Mouse (Mus musculus): ENCODE results near the gene Fam205a1. TPM values are rescaled to one million over a fixed set of nuclear protein-coding genes. Genes with fewer than 3 reads are reported as not detected.
"Not testable (repeated sequence)": the region's sequence is repeated elsewhere in the genome, so short reads cannot be mapped to it uniquely, and the experiment has no call there.

The Fam205a1 gene
- polyA plus RNA-seq (2017; shearing (Covaris generic)) = not detected

DNA sequence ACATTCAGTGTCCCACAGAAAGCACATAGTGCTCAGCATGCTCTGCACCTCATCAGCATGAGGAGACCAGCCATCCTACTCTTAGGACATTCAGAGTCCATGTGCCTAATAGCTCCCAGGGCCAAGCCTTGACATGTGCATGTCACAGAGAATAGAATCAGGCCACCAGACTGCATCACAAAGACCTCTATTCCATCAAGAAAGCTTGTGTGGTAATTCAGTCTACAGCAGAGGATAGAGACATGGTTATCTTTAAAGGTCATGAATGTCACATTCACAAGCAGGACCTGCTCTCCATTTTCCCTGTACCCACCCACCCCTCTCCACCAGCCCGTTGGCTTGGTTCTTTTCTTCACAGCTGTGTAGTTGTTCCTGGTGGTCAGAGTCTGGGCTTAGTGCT is at the start of gene Fam205a1:
Fam205a1 (minus strand) TSS at position 101 of the 400 bp plus-strand sequence.
- ATAC-seq = not testable (repeated sequence)

DNA sequence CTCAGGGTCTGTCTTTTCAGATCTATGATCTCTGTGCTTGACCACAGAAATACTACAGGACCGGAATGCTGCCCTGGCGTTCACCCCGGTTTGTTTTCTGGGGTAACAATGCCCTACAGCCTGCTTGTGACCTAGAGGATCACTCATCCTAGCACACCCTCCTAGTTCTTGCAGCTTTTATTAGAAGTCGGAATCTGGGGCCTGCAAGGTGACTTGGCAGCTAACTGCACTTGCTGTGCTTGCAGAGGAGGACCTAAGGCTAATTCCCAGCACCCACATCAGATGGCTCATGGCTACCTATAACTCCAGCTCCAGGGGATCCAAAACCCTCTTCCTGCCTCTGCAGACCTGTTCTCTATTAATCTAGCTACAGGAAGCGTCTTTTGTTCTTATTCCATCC is 49.0 kb upstream of the Fam205a1 start:
- ATAC-seq = no peak

DNA sequence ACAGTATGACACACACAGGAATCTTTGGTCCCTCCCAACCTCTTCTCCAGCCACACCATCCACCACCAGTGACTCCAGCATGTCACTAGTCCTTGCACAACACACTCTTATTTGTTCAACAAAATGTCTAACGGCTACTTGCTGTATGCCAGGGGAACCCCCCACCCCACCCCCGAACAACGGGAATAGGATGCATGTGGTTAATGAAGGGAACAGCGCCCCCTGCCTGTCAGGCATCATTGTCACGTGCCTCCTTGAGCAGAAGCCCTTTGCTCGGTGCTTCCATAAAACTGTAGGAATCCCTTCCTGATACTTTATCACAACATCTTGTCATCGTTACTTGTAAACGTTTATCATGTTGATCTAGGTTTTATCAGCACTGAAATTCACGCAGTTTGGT is 48.5 kb upstream of the Fam205a1 start:
- no peak for ATAC-seq

DNA sequence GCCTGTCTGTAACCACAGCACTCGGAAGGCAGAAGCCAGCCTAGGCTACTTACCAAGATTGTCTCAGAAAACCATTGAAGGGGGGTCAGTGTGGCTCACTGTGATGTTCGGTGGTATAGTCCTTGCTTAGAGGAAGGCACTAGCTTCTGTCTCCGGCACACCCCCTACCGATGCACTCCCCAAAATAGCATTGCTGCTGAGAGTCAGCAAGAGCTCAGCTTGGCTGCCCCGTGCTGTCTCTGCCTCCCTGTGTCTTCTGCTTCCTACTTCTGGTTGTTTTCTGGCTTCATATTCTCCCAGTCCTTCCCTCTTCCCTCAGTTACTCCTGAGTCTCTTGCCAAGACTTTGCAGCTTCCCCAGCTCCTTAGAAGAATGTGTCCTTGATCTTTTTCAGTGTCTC is 47.2 kb upstream of the Fam205a1 start:
- ATAC-seq = no peak

DNA sequence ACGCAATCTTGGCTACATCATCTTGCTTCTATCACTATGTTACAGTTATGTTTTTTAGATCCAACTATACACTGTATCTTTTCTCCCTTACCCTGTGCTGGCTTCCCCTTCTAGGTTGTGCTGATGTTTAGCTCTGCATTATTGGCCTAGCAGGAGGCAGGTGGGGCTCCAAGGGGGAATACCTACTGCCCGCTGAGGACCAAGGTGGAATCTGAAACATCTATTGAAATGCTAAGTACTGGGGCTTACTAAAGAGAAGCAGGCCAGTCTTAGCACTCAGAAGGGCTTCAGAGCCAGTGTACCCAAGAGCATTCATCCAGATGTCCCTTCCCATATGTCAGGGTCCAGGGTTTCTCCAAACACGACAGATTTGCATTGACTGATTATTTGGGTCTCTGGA is 45.2 kb upstream of the Fam205a1 start:
- no peak for ATAC-seq

DNA sequence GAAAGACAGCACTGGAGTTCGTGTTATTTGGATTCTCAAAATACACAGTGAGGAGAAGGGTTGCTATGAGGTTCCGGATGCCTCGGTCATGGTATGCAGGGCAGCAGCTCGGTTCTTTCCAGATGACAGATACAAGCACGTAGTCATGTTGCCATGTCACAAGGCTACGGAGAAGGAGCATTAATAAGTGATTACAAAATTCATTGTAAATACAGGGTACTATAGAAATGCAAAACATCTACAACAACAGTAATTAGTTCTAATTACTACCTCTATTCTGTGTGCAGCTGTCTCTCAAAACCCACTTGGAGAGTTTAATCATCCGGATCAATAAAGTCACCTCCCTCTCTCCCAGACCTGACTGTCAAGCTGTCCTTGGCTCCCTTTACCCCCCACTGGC is 41.4 kb upstream of the Fam205a1 start:
- ATAC-seq = no peak

DNA sequence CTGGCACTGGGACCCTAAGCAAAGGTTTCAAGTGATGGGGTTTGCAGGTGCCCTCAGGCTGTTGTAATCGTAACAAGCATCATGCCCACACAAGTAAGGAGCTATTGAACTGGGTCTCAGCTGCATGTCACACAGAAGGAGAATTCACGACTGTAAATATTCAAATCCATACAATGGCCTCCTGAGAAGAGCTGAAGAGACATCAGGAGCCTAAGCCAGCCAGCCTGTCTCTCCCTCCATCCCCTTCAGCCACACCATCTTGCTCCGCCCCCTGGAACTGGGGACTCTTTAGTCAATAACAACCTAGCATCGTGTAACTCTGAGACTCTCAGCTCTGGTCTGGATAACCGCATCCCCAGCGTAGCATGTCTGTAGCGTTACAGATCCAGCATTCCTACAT is 37.5 kb upstream of the Fam205a1 start:
- ATAC-seq = no peak

DNA sequence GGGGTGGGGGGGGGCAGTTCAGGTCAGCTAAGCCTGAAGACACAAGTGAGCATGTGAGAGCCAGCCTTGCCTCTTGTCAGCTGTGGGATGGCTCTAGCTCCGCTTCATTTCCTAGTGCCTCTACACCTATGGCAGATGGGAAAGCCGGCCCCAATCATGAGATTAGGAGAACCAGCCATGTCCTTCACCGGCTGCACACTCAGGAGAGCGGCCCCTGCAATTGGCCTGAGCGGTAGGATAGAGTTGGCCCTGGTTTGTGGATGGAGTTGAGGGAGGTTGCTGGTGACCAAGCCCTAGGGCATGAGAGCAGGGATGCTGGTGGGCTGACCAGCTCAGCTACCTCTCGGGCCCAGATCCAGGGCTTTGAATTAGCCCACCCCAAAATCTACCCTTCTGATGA is 35.1 kb upstream of the Fam205a1 start:
- no peak for ATAC-seq

DNA sequence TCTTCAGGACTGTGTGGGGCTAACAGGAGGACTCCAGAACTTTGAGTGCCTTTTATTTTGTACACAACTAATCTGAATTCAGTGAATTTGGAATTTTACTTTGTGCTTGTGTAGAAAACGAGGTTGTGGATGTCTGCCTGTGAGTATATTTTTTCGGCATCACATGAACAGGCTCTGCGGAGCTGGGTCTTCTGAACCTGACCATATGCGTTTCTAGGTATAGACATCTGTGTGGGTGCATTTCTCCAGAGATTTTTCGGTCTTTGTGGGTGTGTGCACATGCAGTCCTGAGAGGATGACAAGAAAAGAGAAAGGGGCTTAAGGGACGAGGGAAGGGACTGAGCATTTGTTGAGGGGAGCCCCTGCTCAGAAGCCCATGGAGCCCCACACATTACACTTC is 33.2 kb upstream of the Fam205a1 start:
- ATAC-seq = no peak

DNA sequence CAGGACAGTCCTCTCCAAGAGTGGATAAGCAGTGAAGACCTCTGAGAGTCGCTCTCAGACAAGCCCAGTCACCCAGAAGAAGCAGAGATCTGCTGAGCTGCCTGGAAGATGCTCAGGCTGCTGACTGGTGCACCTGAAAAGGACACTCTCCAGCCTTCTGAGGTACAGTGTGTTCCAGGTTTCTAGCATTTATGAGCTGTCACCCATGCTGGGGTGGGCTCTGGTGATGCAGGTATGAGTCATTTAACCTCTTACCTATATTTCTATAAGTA is 26.9 kb upstream of the Fam205a1 start:
- ATAC-seq = no peak

DNA sequence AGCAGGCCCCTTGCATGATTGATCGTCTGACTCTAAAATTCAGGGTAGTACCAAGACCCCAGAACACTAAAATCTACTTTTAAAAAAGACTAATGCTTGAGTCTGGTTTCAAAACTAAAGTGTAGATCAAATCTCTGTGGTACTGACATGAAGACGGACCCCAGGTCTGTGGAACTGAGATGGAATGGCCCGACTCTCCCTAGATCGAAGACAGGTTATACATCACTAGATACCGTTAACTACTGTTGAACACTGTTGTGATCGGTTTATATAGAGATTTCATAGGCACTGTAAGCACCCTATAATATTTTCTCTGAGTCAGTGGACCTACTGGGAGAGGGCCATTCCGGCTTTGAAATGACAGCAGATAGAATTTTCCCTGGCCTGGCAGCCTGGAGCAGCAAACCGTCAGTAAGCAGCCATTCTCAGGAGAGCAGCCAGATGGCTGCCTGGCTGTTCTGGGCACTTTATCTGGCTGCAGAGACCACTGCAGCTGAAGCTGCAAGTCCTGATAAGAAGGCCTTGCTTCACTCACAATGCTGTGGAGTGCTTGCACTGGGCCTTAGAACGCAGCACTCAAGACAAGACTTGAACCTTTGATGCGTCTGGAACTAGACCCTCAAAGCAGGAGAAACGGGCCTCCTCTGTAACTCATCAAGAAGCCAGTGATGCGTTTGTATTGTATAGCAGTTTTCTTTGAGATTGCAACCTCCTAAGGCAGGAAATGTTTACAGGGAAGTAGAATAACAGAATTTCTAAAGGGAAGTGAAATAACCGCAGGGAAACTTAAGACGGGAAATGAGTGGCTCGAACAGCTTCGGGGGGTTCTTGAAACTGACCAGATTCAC is 26.4 kb upstream of the Fam205a1 start:
- ATAC-seq = no peak

DNA sequence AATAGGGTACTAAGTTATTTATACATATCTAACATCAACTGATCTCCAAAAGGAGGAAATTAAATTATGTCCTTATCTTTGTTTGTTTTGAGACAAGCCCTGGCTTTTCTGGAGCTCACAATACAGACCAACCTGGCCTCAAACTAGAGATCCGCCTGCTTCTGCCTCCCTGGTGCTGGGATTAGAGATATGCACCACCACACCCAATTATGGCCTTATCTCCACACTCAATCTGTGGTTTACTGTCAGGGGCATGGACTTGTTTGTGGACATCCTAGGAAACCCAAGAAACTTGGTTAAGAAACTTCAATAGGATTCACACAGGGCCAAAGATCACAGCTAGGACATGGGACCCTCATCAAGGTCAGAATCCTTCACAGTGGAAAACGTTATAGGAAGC is 24.0 kb upstream of the Fam205a1 start:
- no peak for ATAC-seq

DNA sequence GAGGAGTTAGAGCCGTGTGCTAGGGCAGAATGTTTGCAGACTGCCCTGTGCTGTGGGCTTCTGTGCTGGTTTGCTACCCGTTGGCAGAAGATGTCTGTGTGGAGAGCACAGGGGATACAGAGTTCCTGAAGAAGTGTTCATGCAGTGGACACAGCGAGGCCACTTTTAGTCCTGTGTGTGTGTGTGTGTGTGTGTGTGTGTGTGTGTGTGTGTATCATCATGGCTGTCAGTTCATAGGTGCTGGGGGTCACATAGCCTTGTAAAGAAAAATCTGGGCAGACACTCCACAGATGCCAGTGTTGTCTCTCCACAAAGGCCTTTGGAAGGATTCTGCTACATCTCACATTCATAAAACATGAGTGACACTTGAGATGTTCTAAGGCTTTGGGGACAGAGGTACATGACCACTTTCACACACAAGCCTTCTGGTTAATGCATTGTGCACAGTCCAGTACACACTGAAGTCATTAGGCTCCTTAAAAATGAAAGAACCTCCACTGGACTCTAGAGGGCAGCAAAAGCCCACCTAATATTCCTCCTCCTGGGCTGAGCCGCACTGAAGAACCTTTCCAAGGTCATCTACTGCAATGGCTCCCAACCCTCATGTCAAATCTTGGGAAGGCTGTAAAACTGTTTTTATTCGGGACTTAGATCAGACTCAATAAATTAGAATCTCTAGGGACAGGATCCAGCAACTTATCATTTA is 23.1 kb upstream of the Fam205a1 start:
- peak; percentile 78 for ATAC-seq

DNA sequence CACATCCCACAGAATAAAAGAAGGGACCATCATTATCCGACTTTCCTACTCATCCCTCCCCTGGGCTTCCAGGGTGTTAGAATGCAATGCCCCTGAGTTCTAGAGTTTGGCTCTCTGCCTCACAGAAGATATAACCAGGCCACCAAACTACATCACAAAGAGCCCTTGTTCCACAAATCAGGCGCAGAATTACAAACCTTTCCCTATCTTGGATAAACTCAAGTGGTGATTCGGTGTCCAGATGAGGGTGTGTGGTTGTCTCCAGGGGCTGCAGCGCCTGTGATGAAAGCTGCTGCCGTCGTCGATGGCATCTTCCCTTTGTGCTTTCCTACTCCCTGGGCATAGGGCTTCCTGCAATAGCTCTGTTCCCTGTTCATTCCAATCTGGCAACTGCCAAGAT is 20.4 kb upstream of the Fam205a1 start, which contains the start of gene Fam205c:
Fam205c (minus strand) TSS at position 101 of the 400 bp plus-strand sequence.
- no peak for ATAC-seq

DNA sequence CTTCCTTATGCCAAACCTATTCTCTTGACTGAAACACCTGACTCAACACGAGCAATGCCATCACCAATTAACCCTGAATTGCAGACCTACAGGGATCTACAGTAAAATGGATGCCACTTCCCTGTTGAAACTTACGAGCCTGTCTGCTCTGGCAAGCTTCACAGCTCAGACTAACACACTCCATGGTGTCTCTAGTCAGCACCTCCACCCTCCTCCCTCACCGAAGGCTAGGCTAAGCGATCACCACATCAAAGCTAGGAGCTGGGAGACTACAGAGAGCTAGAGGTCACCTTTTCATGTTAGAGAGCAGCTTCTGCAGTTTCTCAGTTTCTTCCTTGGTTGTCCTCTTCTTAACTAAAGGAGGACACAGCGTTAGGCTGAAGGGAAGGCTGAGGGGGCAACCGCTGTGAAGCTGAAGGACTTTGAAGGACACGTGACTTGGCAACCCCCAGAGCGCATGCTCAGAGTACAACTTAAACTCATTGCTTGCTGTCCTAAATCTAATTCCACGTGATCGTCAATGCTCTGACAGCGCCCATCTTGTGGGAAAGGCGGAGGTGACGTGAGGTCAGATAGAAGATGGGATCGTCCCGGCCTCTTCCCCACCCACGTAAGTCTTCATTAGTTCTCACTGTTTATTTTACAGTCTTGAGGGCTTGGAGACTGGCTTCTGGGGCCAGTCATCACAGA is 19.2 kb upstream of the Fam205a1 start:
- no peak for ATAC-seq

DNA sequence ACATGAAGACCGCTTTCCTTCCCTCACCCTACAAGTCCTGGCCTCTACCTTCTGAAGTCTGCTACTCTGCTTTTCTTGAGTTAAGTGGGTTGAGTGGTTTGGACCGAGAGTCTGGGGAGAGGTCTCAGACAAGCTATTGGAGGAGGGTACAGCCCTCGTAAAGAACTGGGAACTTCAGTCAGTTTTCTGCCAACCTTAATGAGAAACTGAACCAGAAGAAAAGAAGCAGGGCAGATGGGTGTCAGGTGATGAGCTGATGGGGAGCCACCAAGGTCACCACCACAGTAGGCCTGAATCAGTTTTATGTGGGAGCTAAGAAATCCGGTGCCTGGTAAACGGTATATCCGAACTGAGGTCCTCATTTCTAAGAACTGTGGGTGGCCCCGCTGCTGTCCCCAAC is 18.5 kb upstream of the Fam205a1 start:
- ATAC-seq = no peak

DNA sequence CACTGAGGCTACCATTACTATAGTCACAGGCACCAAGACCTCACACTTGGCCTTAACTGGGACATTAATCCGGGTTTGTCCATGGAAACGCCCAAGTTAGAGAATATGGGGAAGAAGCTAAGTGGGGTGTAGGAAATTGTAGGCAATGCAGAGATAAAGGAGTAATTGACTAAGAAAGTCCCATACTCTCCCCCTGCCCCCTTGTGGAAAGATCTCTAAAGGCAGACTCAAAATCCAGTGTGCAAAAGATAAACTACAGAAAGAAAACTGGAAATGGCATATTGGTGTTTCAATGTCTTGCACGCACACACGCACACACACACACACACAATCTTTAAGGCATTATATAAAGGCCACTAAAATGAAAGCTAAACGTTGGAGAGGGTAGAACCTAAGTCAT is 17.1 kb upstream of the Fam205a1 start:
- ATAC-seq = no peak

DNA sequence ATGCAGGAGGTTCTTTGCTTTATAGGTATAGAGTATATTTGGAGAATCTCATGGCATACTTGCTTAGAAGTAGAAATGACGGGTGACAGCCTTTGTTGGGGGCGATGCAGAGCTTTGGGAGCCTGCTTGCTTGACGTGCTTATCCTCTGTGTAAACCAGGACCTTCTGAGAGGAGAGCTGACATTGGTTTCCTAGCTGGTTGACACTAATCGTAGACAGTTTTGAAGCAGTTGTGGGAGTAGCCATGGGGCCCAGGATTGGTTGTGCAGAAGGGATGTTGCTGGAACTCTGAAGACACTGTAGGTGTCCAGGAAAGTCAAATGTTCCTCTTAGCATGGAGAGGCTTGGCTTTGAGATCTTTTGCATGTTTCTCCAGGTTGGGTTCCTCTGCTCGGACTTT is 14.5 kb upstream of the Fam205a1 start:
- no peak for ATAC-seq

DNA sequence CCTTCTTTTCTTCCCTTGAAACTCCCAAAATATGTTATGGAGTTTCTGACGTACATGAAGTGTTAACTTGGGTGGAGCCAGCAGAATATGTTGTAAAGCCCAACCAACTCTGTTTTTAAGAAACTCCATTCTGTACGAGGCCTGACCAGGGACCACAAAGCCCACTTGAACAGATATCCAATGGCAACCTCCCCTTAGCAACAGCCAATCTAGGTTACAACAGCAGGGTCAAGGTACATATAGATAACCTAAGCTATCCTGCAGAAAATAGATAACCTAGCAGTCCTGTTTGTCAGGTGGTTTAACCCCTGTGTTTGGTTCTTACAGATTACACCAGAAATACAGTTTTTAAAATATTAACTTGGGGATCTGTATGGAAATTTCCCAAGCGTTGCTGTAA is 13.7 kb upstream of the Fam205a1 start:
- ATAC-seq = no peak

DNA sequence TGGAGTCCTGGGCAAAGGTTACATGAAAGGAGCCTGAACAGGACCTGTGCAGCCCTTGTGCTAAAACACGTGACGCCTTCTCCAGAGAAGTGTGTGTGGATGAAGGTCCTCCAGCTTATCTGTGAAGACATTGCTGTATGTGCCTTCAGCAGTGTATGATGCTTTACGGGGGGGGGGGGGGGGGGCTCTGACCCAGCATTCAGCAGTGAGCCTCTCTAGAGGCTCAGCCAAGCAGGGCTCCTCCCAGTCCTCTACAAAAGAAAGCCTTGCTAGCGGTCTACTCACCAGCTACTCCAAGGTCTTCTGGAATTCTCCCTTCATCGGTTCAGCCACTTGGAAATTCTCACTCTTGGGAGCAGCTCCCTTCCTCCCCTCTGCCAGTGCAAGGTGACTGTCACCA is 9.8 kb upstream of the Fam205a1 start:
- ATAC-seq = not testable (repeated sequence)

DNA sequence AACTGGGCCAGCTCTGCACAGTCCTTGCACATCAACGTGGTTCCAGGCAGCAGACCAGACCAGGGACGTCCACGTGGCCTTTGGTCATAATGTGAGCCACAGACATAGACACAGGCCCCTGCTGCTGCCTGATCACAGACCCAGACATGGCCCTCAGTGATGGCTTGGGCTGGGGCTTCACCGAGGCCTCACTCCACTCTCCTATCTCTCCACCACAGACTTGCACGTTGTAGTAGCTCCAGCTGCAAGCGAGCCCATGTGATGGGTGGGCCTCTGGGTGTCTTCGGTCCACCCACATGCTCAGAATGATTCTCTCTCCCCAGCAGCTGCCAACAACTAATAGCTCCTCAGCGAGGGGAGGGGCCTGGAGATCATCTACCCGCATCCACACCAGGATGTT is 6.8 kb upstream of the Fam205a1 start:
- ATAC-seq = not testable (repeated sequence)

DNA sequence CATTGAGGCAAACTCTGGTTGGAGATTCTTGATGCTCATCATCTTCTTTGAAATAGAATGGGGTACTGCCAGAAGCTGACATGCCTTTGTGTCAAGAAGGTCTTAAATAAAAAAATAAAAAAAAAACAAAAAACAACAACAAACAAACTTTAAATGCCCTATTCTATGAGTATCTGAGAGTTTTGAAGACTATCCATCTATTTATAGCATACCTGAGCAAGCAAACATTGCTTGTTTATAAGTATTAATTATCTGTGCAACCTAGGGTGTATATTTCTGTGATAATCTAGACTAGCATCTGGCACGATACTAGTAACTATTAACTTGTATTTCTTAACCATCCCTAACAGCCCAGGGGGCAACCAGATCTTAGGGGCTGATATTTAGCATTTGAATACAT is 3.0 kb upstream of the Fam205a1 start, which contains the start of gene Gm12394:
Gm12394 (minus strand) TSS at position 101 of the 400 bp plus-strand sequence.
- not testable (repeated sequence) for ATAC-seq

All from inflammation-experienced regulatory T-cells, adult 6 months (primary cell).